ENCODE assay signal across 8 mouse cellular contexts in the genomic region with DNA sequence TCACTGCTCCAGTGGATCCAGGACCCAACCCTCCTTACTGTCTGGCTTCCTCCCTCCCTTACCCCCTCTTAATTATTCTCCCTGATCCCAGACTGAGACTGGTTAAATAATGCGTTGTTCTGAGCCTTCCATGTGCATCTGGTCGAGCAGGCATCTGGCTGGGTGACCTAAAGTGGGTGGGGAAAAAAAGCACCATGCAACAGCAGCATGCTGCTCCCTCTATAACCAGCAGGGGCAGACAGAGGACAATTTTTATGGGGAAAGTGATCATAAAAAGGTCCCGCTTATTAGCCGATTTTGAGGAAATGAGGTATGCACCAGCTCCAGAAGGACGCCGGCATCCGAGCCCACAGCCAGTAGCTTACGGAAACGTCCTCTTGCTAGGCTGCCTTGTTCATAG. TPM values are rescaled to one million over a fixed set of nuclear protein-coding genes. Genes with fewer than 3 reads are reported as not detected.
DNase-seq lines count a peak whose midpoint lies in the region; ATAC-seq and TF ChIP-seq lines count a peak whose summit lies in the region.
"Had no signal": no experiment of that assay in that cellular context is flagged by ENCODE, and none has a peak within 500 bp of the region (broad histone marks: within the 10 kb centered on the region; RNA-seq: fewer than 3 reads in every experiment).

No protein-coding gene starts in this region.

- peak; percentile 79 for ATAC-seq in hindbrain, postnatal 0 days

- H3K27me3 ChIP-seq in hindbrain, postnatal 0 days (ENCODE audit: insufficient read depth, low read length): no peaks in the 10 kb centered on the region
- H3K27me3 ChIP-seq in midbrain, embryonic 10.5 days (ENCODE audit: low read depth, poor library complexity, severe bottlenecking): no peaks in the 10 kb centered on the region

- TF ChIP-seq CTCF in hindbrain, postnatal 0 days (IDR thresholded peaks at IDR 0.05; ENCODE audit: low read depth): peak; percentile 84
- peak; percentile 77 for TF ChIP-seq CTCF in left cerebral cortex, adult 2 months (IDR thresholded peaks at IDR 0.05)

- H3K4me1 ChIP-seq in hindbrain, postnatal 0 days (ENCODE audit: insufficient read depth, low read length): 0 out of 2 replicates have a peak, but pooled peaks cover 3% of the 10 kb centered on the region
- H3K4me1 ChIP-seq in midbrain, embryonic 10.5 days: peaks cover 9% of the 10 kb centered on the region

- no peak overlapping the region for H3K27ac ChIP-seq in hindbrain, postnatal 0 days
- no peak overlapping the region for H3K27ac ChIP-seq in left cerebral cortex, adult 2 months
- H3K27ac ChIP-seq in midbrain, embryonic 10.5 days (replicated peaks): no peak overlapping the region
- H3K27ac ChIP-seq: macrophage had no signal

- intact Hi-C loops in left cerebral cortex, adult 2 months (cut with DNase I): loop anchor here (5.0 kb wide), 1 partner anchor 156 kb away; no protein-coding TSS in a partner anchor

- no peaks in the 10 kb centered on the region for H3K36me3 ChIP-seq in hindbrain, postnatal 0 days (ENCODE audit: insufficient read depth, low read length)
- H3K36me3 ChIP-seq in midbrain, embryonic 10.5 days: no peaks in the 10 kb centered on the region

- H3K9me3 ChIP-seq in hindbrain, postnatal 0 days (ENCODE audit: low read length): no peaks in the 10 kb centered on the region
- H3K9me3 ChIP-seq in midbrain, embryonic 10.5 days (replicated peaks): no peaks in the 10 kb centered on the region

- H3K4me2 ChIP-seq in hindbrain, postnatal 0 days (ENCODE audit: low read depth, low read length): peak overlapping the region; percentile 41

- WGBS in hindbrain, postnatal 0 days: 3% methylated on average over 9 of the region's 9 CpGs
- 34% methylated on average over 9 of the region's 9 CpGs for WGBS in midbrain, embryonic 10.5 days

- DNase-seq in ZHBTc4 (ENCODE audit: low read depth, low spot score): peak; percentile 73
- peak; percentile 70 to 74 for DNase-seq in cerebellum, postnatal 25 days
- DNase-seq in gastrocnemius, postnatal 10 days: peak; percentile 64
- DNase-seq in hindbrain, postnatal 0 days (ENCODE audit: low spot score): peak; percentile 86
- peak; percentile 31 to 38 for DNase-seq in left cerebral cortex, adult 2 months (ENCODE audit: extremely low spot score in 1 of 2, low spot score in 2 of 2)
- peak; percentile 41 for DNase-seq in midbrain, embryonic 10.5 days (ENCODE audit: low spot score)
- DNase-seq in right cerebral cortex, postnatal 25 days: peak; percentile 29

- no peak overlapping the region for H3K9ac ChIP-seq in hindbrain, postnatal 0 days (replicated peaks; ENCODE audit: low read length)

- no peak overlapping the region for H3K4me3 ChIP-seq in hindbrain, postnatal 0 days (ENCODE audit: low read length)
- H3K4me3 ChIP-seq in left cerebral cortex, adult 2 months: no peak overlapping the region
- no peak overlapping the region for H3K4me3 ChIP-seq in midbrain, embryonic 10.5 days

RNA-seq across cellular contexts. Expression of a gene that starts 24.0 kb away (rescaled TPM):
- under 1 TPM; 0.23 to 0.34 TPM for total RNA-seq in gastrocnemius, postnatal 10 days (2021)
- total RNA-seq in hindbrain, postnatal 0 days (2014; rRNA removed): 0.63 and 0.93 TPM in 2 replicates
- polyA plus RNA-seq in hindbrain, postnatal 0 days (2015; fragmentation: Nextera tagmentation; extraction: Ambion mirVana): 0.94 and 1.1 TPM in 2 replicates
- total RNA-seq in left cerebral cortex, adult 2 months (2021): 1 to 10 TPM; 2.1 to 2.6 TPM
- polyA plus RNA-seq in midbrain, embryonic 10.5 days (2016; fragmentation: Nextera tagmentation; extraction: Ambion mirVana): not detected in 2 replicates
- polyA plus RNA-seq: macrophage had no signal

RNA-seq across cellular contexts. Expression of a gene that starts 35.9 kb away (rescaled TPM):
- total RNA-seq in gastrocnemius, postnatal 10 days (2021): 10 to 100 TPM; 18.6 to 22.6 TPM
- 37.9 and 40.4 TPM in 2 replicates for total RNA-seq in hindbrain, postnatal 0 days (2014; rRNA removed)
- 36.2 and 37.3 TPM in 2 replicates for polyA plus RNA-seq in hindbrain, postnatal 0 days (2015; fragmentation: Nextera tagmentation; extraction: Ambion mirVana)
- 10 to 100 TPM; 47.1 to 54.1 TPM for total RNA-seq in left cerebral cortex, adult 2 months (2021)
- polyA plus RNA-seq in midbrain, embryonic 10.5 days (2016; fragmentation: Nextera tagmentation; extraction: Ambion mirVana): 19.7 and 22.3 TPM in 2 replicates

RNA-seq across cellular contexts. Expression of a gene that starts 56.5 kb away (rescaled TPM):
- total RNA-seq in gastrocnemius, postnatal 10 days (2021): 10 to 100 TPM; 28.1 to 39.3 TPM
- total RNA-seq in hindbrain, postnatal 0 days (2014; rRNA removed): 526 and 577 TPM in 2 replicates
- 251 and 278 TPM in 2 replicates for polyA plus RNA-seq in hindbrain, postnatal 0 days (2015; fragmentation: Nextera tagmentation; extraction: Ambion mirVana)
- 100 to 1,000 TPM; 194 to 209 TPM for total RNA-seq in left cerebral cortex, adult 2 months (2021)
- polyA plus RNA-seq in midbrain, embryonic 10.5 days (2016; fragmentation: Nextera tagmentation; extraction: Ambion mirVana): 201 and 251 TPM in 2 replicates

Comparison
In these comparisons a context has a peak if more than half of its experiments do, and no peak if none do; other contexts are left out.
1. DNase-seq: peak in every context shown above with its lines; median percentile 86 in hindbrain, postnatal 0 days; 73 in ZHBTc4; 72 in cerebellum, postnatal 25 days; 64 in gastrocnemius, postnatal 10 days; 41 in midbrain, embryonic 10.5 days; 34 in left cerebral cortex, adult 2 months; 29 in right cerebral cortex, postnatal 25 days.
2. RNA of a gene that starts 56.5 kb away (total RNA-seq): 526 to 577 TPM in hindbrain, postnatal 0 days and 194 to 209 TPM in left cerebral cortex, adult 2 months; 28.1 to 39.3 TPM in gastrocnemius, postnatal 10 days; every median in the first group is over 4 times any median in the second.